Comparison of ENCODE assay signal across 10 mouse cellular contexts in genomic region chr6:125152212-125153017, GRCm38 (mm10). TPM values are rescaled to one million over a fixed set of nuclear protein-coding genes. Genes with fewer than 3 reads are reported as not detected.
DNase-seq lines count a peak whose midpoint lies in the region; ATAC-seq lines count a peak whose summit lies in the region.
"Had no signal": no experiment of that assay in that cellular context is flagged by ENCODE, and none has a peak within 500 bp of the region (broad histone marks: within the 10 kb centered on the region; RNA-seq: fewer than 3 reads in every experiment).

No protein-coding gene starts in this region.

- H3K27ac ChIP-seq in lung, embryonic 15.5 days: no peak overlapping the region
- H3K27ac ChIP-seq: embryonic facial prominence, embryonic 13.5 days had no signal

- no peak for DNase-seq in lung, postnatal 25 days (ENCODE audit: low spot score)
- DNase-seq in heart, adult 9 months (ENCODE audit: low spot score in 2 of 2): peak; percentile 70 to 79
- no peak for DNase-seq in left cerebral cortex, postnatal 14 days (ENCODE audit: low spot score in 2 of 2)
- DNase-seq in cerebellum, postnatal 25 days: no peak
- no peak for DNase-seq in ovary, adult 18-20 months (ENCODE audit: low spot score)
- DNase-seq: left cerebral cortex, postnatal 4 days had no signal

- H3K4me1 ChIP-seq in lung, embryonic 15.5 days: peaks cover 22% of the 10 kb centered on the region

- H3K4me3 ChIP-seq in lung, embryonic 15.5 days: no peak overlapping the region
- H3K4me3 ChIP-seq: embryonic facial prominence, embryonic 13.5 days had no signal

- no peaks in the 10 kb centered on the region for H3K9me3 ChIP-seq in lung, embryonic 15.5 days
- H3K9me3 ChIP-seq: embryonic facial prominence, embryonic 13.5 days had no signal

- no peak overlapping the region for H3K9ac ChIP-seq in lung, embryonic 15.5 days
- H3K9ac ChIP-seq: embryonic facial prominence, embryonic 13.5 days had no signal

- intact Hi-C loops in left cerebral cortex, postnatal 14 days (cut with DNase I): no loop called here

- 0 out of 2 replicates have a peak, but pooled peaks cover 5% of the 10 kb centered on the region for H3K36me3 ChIP-seq in lung, embryonic 15.5 days

- 0 out of 2 replicates have a peak, but pooled peaks have one; percentile 12 for ATAC-seq in lung, embryonic 15.5 days (ENCODE audit: borderline replicate concordance, extremely low read depth, low FRiP score, low TSS enrichment)
- peak; percentile 19 for ATAC-seq in common myeloid progenitor, adult 5-6 weeks (replicated peaks; ENCODE audit: low read depth, poor library complexity, severe bottlenecking)
- peak; percentile 56 for ATAC-seq in megakaryocyte progenitor cell, adult 5-6 weeks (replicated peaks; ENCODE audit: poor library complexity)

- WGBS in lung, embryonic 15.5 days: 72% methylated on average over 22 of the region's 22 CpGs

- no peaks in the 10 kb centered on the region for H3K27me3 ChIP-seq in lung, embryonic 15.5 days
- H3K27me3 ChIP-seq: embryonic facial prominence, embryonic 13.5 days had no signal

- no peak overlapping the region for H3K4me2 ChIP-seq in lung, embryonic 15.5 days
- H3K4me2 ChIP-seq: embryonic facial prominence, embryonic 13.5 days had no signal

RNA-seq across cellular contexts. Expression of gene Iffo1, which starts 7.4 kb away (rescaled TPM):
- 5.7 and 6.8 TPM in 2 replicates for polyA plus RNA-seq in lung, embryonic 15.5 days (2015; fragmentation: Nextera tagmentation; extraction: Ambion mirVana)
- 16.5 and 19.5 TPM in 2 replicates for total RNA-seq in common myeloid progenitor, adult 5-6 weeks (2017)
- 14.3 and 18.1 TPM in 2 replicates for total RNA-seq in megakaryocyte progenitor cell, adult 5-6 weeks (2015)
- 14.2 and 15.7 TPM in 2 replicates for total RNA-seq in megakaryocyte progenitor cell, adult 5-6 weeks (2017)
- 10 to 100 TPM; 51.9 to 57.4 TPM for total RNA-seq in left cerebral cortex, postnatal 14 days (2021)

RNA-seq across cellular contexts. Expression of gene Gapdh, which starts 13.9 kb away (rescaled TPM):
- 1,765 and 1,844 TPM in 2 replicates for polyA plus RNA-seq in lung, embryonic 15.5 days (2015; fragmentation: Nextera tagmentation; extraction: Ambion mirVana)
- 769 and 809 TPM in 2 replicates for total RNA-seq in common myeloid progenitor, adult 5-6 weeks (2017)
- 3,979 and 4,068 TPM in 2 replicates for total RNA-seq in megakaryocyte progenitor cell, adult 5-6 weeks (2015)
- 1,418 and 1,569 TPM in 2 replicates for total RNA-seq in megakaryocyte progenitor cell, adult 5-6 weeks (2017)
- total RNA-seq in left cerebral cortex, postnatal 14 days (2021): 1,000 to 10,000 TPM; 2,273 to 2,303 TPM

RNA-seq across cellular contexts. Expression of gene Nop2, which starts 20.7 kb away (rescaled TPM):
- polyA plus RNA-seq in lung, embryonic 15.5 days (2015; fragmentation: Nextera tagmentation; extraction: Ambion mirVana): 56.5 and 58.8 TPM in 2 replicates
- 85.9 and 92.8 TPM in 2 replicates for total RNA-seq in common myeloid progenitor, adult 5-6 weeks (2017)
- 42.8 and 43.7 TPM in 2 replicates for total RNA-seq in megakaryocyte progenitor cell, adult 5-6 weeks (2015)
- 82.3 and 83.8 TPM in 2 replicates for total RNA-seq in megakaryocyte progenitor cell, adult 5-6 weeks (2017)
- total RNA-seq in left cerebral cortex, postnatal 14 days (2021): 10 to 100 TPM; 28.8 to 32.3 TPM

RNA-seq across cellular contexts. Expression of gene Ncapd2, which starts 39.1 kb away (rescaled TPM):
- polyA plus RNA-seq in lung, embryonic 15.5 days (2015; fragmentation: Nextera tagmentation; extraction: Ambion mirVana): 136 and 139 TPM in 2 replicates
- 272 and 344 TPM in 2 replicates for total RNA-seq in common myeloid progenitor, adult 5-6 weeks (2017)
- 205 and 228 TPM in 2 replicates for total RNA-seq in megakaryocyte progenitor cell, adult 5-6 weeks (2015)
- 207 and 256 TPM in 2 replicates for total RNA-seq in megakaryocyte progenitor cell, adult 5-6 weeks (2017)
- 10 to 100 TPM; 23.5 to 29.6 TPM for total RNA-seq in left cerebral cortex, postnatal 14 days (2021)

RNA-seq across cellular contexts. Expression of gene Mrpl51, which starts 39.2 kb away (rescaled TPM):
- 208 and 224 TPM in 2 replicates for polyA plus RNA-seq in lung, embryonic 15.5 days (2015; fragmentation: Nextera tagmentation; extraction: Ambion mirVana)
- 97.3 and 99.1 TPM in 2 replicates for total RNA-seq in common myeloid progenitor, adult 5-6 weeks (2017)
- total RNA-seq in megakaryocyte progenitor cell, adult 5-6 weeks (2015): 144 and 171 TPM in 2 replicates
- 128 and 156 TPM in 2 replicates for total RNA-seq in megakaryocyte progenitor cell, adult 5-6 weeks (2017)
- 10 to 100 TPM; 62.6 to 72.8 TPM for total RNA-seq in left cerebral cortex, postnatal 14 days (2021)

Comparison
In these comparisons a context has a peak if more than half of its experiments do, and no peak if none do; other contexts are left out.
1. DNase-seq: peak in heart, adult 9 months (2 of 2); none in lung, postnatal 25 days (single experiment), left cerebral cortex, postnatal 14 days (0 of 2), cerebellum, postnatal 25 days (0 of 2) and ovary, adult 18-20 months (single experiment).
2. Peak in every context shown above with its lines, with median percentiles within 50 percentile points of each other: ATAC-seq.